8 mouse cellular contexts compared by ENCODE assay signal in the genomic region with DNA sequence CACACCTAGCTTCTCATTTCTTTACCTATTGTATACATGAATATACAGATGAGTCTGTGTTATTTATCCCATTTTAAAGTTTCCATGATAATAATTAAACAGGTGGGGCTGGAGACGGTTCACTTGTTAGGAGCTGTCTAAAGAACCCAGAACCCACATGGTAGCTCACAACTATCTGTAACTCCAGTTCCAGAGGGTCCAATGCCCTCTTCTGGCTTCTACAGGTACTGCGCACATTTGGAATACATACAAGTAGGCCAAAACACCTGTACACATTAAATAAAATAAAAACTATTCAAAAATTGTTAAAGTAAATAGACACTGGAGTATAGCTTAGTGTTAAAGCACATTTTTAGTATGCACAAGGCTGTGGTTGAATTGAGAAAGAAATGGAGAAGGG. TPM values are rescaled to one million over a fixed set of nuclear protein-coding genes. Genes with fewer than 3 reads are reported as not detected.
A peak's percentile ranks its signal among the peaks of the same experiment; 100 is the strongest.
DNase-seq lines count a peak whose midpoint lies in the region; ATAC-seq and TF ChIP-seq lines count a peak whose summit lies in the region.
"Had no signal": no experiment of that assay in that cellular context is flagged by ENCODE, and none has a peak within 500 bp of the region (broad histone marks: within the 10 kb centered on the region; RNA-seq: fewer than 3 reads in every experiment).

No protein-coding gene starts in this region.

- H3K9ac ChIP-seq in kidney, postnatal 0 days (ENCODE audit: low read depth, low read length), result no peak overlapping the region
- H3K9ac ChIP-seq in kidney, embryonic 14.5 days (ENCODE audit: low read depth, low read length), result no peak overlapping the region
- H3K9ac ChIP-seq in CH12.LX (ENCODE audit: insufficient read depth, low read depth), result no peak overlapping the region
- H3K9ac ChIP-seq: limb, embryonic 15.5 days had no signal

- CTCF ChIA-PET in Patski (lab: Charles Lee), result interaction anchor here (0.8 to 2.8 kb wide), 10 partner anchors 10 to 223 kb away, joined by 3 to 11 read pairs (median 5); no protein-coding TSS in a partner anchor

- WGBS in kidney, postnatal 0 days, result 74% methylated on average over 2 of the region's 2 CpGs
- WGBS in kidney, embryonic 14.5 days, result 77% methylated on average over 2 of the region's 2 CpGs

- ATAC-seq in kidney, postnatal 0 days (replicated peaks; ENCODE audit: low FRiP score, low read depth), result no peak
- ATAC-seq in kidney, embryonic 14.5 days (ENCODE audit: low FRiP score, low TSS enrichment), result no peak
- ATAC-seq in Patski, result no peak

- POLR2A ChIA-PET in Patski (lab: Charles Lee), result interaction anchor here (1.0 kb wide), 1 partner anchor 9 kb away, joined by 5 read pairs; no protein-coding TSS in a partner anchor

- dilution Hi-C loops in CH12.LX (cut with MboI; ENCODE audit: extremely low pct_ligation_motif_present, extremely low pct_unique_long_range_greater_than_20kb, low sequenced_read_pairs), result no loop called here

- DNase-seq in kidney, postnatal 0 days (ENCODE audit: low spot score), result peak; percentile 50
- DNase-seq in CH12.LX (ENCODE audit: extremely low read depth) (peak; percentile 74), Patski (ENCODE audit: low read depth, low spot score) (no peak), MN1 (ENCODE audit: low spot score) (no peak)
- peak; percentile 51 to 80 for DNase-seq in kidney, postnatal 36 days
- peak; percentile 70 for DNase-seq in thymus, postnatal 25 days

- peak; percentile 85 for TF ChIP-seq RAD21 in CH12.LX (IDR thresholded peaks at IDR 0.05; ENCODE audit: low read depth, low read length)

- in situ Hi-C loops in CH12.LX (cut with MboI; ENCODE audit: low pct_ligation_motif_present, low pct_unique_long_range_greater_than_20kb, low sequenced_read_pairs) (no loop called here), Patski (cut with MboI; ENCODE audit: low pct_unique_long_range_greater_than_20kb) (loop anchor here (10.0 kb wide), 1 partner anchor 218 kb away; no protein-coding TSS in a partner anchor)

- no peaks in the 10 kb centered on the region for H3K27me3 ChIP-seq in kidney, postnatal 0 days (ENCODE audit: insufficient read depth, low read length)
- H3K27me3 ChIP-seq in kidney, embryonic 14.5 days (ENCODE audit: control insufficient read depth, insufficient read depth, low read length), result no peaks in the 10 kb centered on the region
- H3K27me3 ChIP-seq in CH12.LX (replicated peaks) (no peaks in the 10 kb centered on the region), Patski (no peaks in the 10 kb centered on the region)
- H3K27me3 ChIP-seq: limb, embryonic 15.5 days had no signal

- no peak overlapping the region for H3K4me2 ChIP-seq in kidney, postnatal 0 days (ENCODE audit: low read length)
- H3K4me2 ChIP-seq in kidney, embryonic 14.5 days (replicated peaks; ENCODE audit: low read depth, low read length), result no peak overlapping the region
- H3K4me2 ChIP-seq in CH12.LX (ENCODE audit: insufficient read depth, low read depth, poor library complexity, severe bottlenecking), result no peak overlapping the region
- H3K4me2 ChIP-seq: limb, embryonic 15.5 days had no signal

- no peaks in the 10 kb centered on the region for H3K79me2 ChIP-seq in CH12.LX (replicated peaks; ENCODE audit: control insufficient read depth, extremely low read depth, insufficient read depth, poor library complexity, severe bottlenecking)

- TF ChIP-seq CTCF in kidney, postnatal 0 days (IDR thresholded peaks at IDR 0.05; ENCODE audit: low read depth), result peak; percentile 74
- TF ChIP-seq CTCF in CH12.LX (conservative IDR thresholded peaks at IDR 0.05 in 1 of 2, IDR thresholded peaks at IDR 0.05 in 1 of 2; ENCODE audit: low read depth in 2 of 2, low read length in 2 of 2), result peak; percentile 75 to 91
- peak; percentile 71 for TF ChIP-seq CTCF in Patski (IDR thresholded peaks at IDR 0.05)

- TF ChIP-seq EP300 in CH12.LX (IDR thresholded peaks at IDR 0.05; ENCODE audit: low read length), result no peak

- no peak overlapping the region for H3K27ac ChIP-seq in kidney, postnatal 0 days
- no peak overlapping the region for H3K27ac ChIP-seq in kidney, embryonic 14.5 days (ENCODE audit: low read depth, low read length)
- no peak overlapping the region for H3K27ac ChIP-seq in CH12.LX (ENCODE audit: insufficient read depth, low read depth)
- H3K27ac ChIP-seq: limb, embryonic 15.5 days had no signal

- H3K4me3 ChIP-seq in kidney, postnatal 0 days (replicated peaks; ENCODE audit: low read depth, low read length), result no peak overlapping the region
- no peak overlapping the region for H3K4me3 ChIP-seq in kidney, embryonic 14.5 days (ENCODE audit: low read length)
- H3K4me3 ChIP-seq in CH12.LX (replicated peaks in 1 of 3; ENCODE audit: low read depth in 2 of 3, low read length in 2 of 3, poor library complexity in 1 of 3), result no peak overlapping the region
- H3K4me3 ChIP-seq: limb, embryonic 15.5 days had no signal

- TF ChIP-seq POLR2A in CH12.LX (IDR thresholded peaks at IDR 0.05; ENCODE audit: low read depth, low read length), result no peak

- 0 out of 2 replicates have a peak, but pooled peaks cover 8% of the 10 kb centered on the region for H3K36me3 ChIP-seq in kidney, postnatal 0 days (ENCODE audit: insufficient read depth, low read length)
- H3K36me3 ChIP-seq in kidney, embryonic 14.5 days (ENCODE audit: control insufficient read depth, insufficient read depth, low read length), result no peaks in the 10 kb centered on the region; the same call in 1 of the 2 replicates
- peaks cover 7 to 48% of the 10 kb centered on the region in 2 experiments for H3K36me3 ChIP-seq in CH12.LX (replicated peaks in 1 of 2; ENCODE audit: control insufficient read depth in 1 of 2, insufficient read depth in 1 of 2, low read length in 1 of 2)

- H3K4me1 ChIP-seq in kidney, postnatal 0 days (replicated peaks; ENCODE audit: insufficient read depth, low read length), result no peaks in the 10 kb centered on the region
- no peaks in the 10 kb centered on the region for H3K4me1 ChIP-seq in kidney, embryonic 14.5 days (ENCODE audit: control insufficient read depth, insufficient read depth, low read length)
- H3K4me1 ChIP-seq in CH12.LX (ENCODE audit: control insufficient read depth in 1 of 2, insufficient read depth in 2 of 2), result peaks cover 5 to 15% of the 10 kb centered on the region in 2 experiments; a peak in 3 of 4 replicates

- no peaks in the 10 kb centered on the region for H3K9me3 ChIP-seq in kidney, postnatal 0 days (replicated peaks; ENCODE audit: low read length)
- H3K9me3 ChIP-seq in kidney, embryonic 14.5 days (ENCODE audit: control insufficient read depth, low read length), result no peaks in the 10 kb centered on the region
- H3K9me3 ChIP-seq in CH12.LX (replicated peaks; ENCODE audit: low read length), result no peaks in the 10 kb centered on the region
- H3K9me3 ChIP-seq: limb, embryonic 15.5 days had no signal

TF ChIP-seq in CH12.LX, 34 proteins besides CTCF, POLR2A, EP300 and RAD21 (continues in another document):
- 0 out of 2 replicates have a peak, but pooled peaks have one; percentile 25 for TF ChIP-seq JUND (conservative IDR thresholded peaks at IDR 0.05; ENCODE audit: low read depth, low read length)
- peak; percentile 89 for TF ChIP-seq MYC (IDR thresholded peaks at IDR 0.05; ENCODE audit: low read depth, low read length)
- TF ChIP-seq ETS1 (conservative IDR thresholded peaks at IDR 0.05; ENCODE audit: low read depth, low read length), result no peak
- TF ChIP-seq PAX5 (IDR thresholded peaks at IDR 0.05; ENCODE audit: low read length), result no peak
- TF ChIP-seq MAX (IDR thresholded peaks at IDR 0.05; ENCODE audit: low read length), result no peak
- TF ChIP-seq TBP (conservative IDR thresholded peaks at IDR 0.05; ENCODE audit: low read depth, low read length), result no peak
- no peak for TF ChIP-seq SIN3A (IDR thresholded peaks at IDR 0.05; ENCODE audit: low read length)
- no peak for TF ChIP-seq ELF1 (IDR thresholded peaks at IDR 0.05; ENCODE audit: low read depth, low read length)
- no peak for TF ChIP-seq KAT2A (IDR thresholded peaks at IDR 0.05; ENCODE audit: insufficient replicate concordance, low read length)
- TF ChIP-seq RCOR1 (conservative IDR thresholded peaks at IDR 0.05; ENCODE audit: low read depth, low read length), result no peak
- TF ChIP-seq GABPA (IDR thresholded peaks at IDR 0.05; ENCODE audit: insufficient replicate concordance, low read depth, low read length), result no peak
- no peak for TF ChIP-seq MAZ (IDR thresholded peaks at IDR 0.05; ENCODE audit: low read depth, low read length)
- TF ChIP-seq UBTF (IDR thresholded peaks at IDR 0.05; ENCODE audit: low read depth, low read length), result no peak
- TF ChIP-seq MAFK (IDR thresholded peaks at IDR 0.05; ENCODE audit: insufficient replicate concordance, low read length), result no peak
- no peak for TF ChIP-seq USF1 (IDR thresholded peaks at IDR 0.05; ENCODE audit: low read depth, low read length)
- no peak for TF ChIP-seq ZKSCAN1 (IDR thresholded peaks at IDR 0.05; ENCODE audit: borderline replicate concordance, low read depth, low read length)
- no peak for TF ChIP-seq USF2 (conservative IDR thresholded peaks at IDR 0.05; ENCODE audit: low read depth, low read length)
- no peak for TF ChIP-seq JUN (IDR thresholded peaks at IDR 0.05; ENCODE audit: insufficient read depth, low read depth, low read length)
- TF ChIP-seq ZMIZ1 (IDR thresholded peaks at IDR 0.05; ENCODE audit: low read depth, low read length), result no peak
- no peak for TF ChIP-seq NRF1 (IDR thresholded peaks at IDR 0.05; ENCODE audit: low read depth, low read length)
- TF ChIP-seq TCF12 (IDR thresholded peaks at IDR 0.05; ENCODE audit: low read depth, low read length), result no peak

RNA-seq across cellular contexts. Expression of a gene that starts 15.3 kb away (rescaled TPM):
- polyA plus RNA-seq in kidney, postnatal 0 days (2015; fragmentation: Nextera tagmentation; extraction: Ambion mirVana), result 42.3 and 45.0 TPM in 2 replicates
- 20.0 and 34.7 TPM in 2 replicates for polyA plus RNA-seq in kidney, embryonic 14.5 days (2014; fragmentation: Nextera tagmentation; extraction: Ambion mirVana)
- 6.1 and 9.7 TPM in 2 replicates for total RNA-seq in CH12.LX (2012; rRNA removed)
- total RNA-seq in CH12.LX (2014; rRNA removed), result 12.7 and 14.5 TPM in 2 replicates
- polyA plus RNA-seq in CH12.LX (2012; ENCODE audit: insufficient read length, low read depth), result 15.9 TPM in 2 replicates
- 59.8 TPM for polyA plus RNA-seq in Patski (2021)

RNA-seq across cellular contexts. Expression of a gene that starts 35.4 kb away (rescaled TPM):
- 42.6 and 51.1 TPM in 2 replicates for polyA plus RNA-seq in kidney, postnatal 0 days (2015; fragmentation: Nextera tagmentation; extraction: Ambion mirVana)
- 36.0 and 45.7 TPM in 2 replicates for polyA plus RNA-seq in kidney, embryonic 14.5 days (2014; fragmentation: Nextera tagmentation; extraction: Ambion mirVana)
- 26.3 and 36.1 TPM in 2 replicates for total RNA-seq in CH12.LX (2012; rRNA removed)
- total RNA-seq in CH12.LX (2014; rRNA removed), result 29.6 and 32.1 TPM in 2 replicates
- polyA plus RNA-seq in CH12.LX (2012; ENCODE audit: insufficient read length, low read depth), result 38.8 and 39.2 TPM in 2 replicates
- 31.3 TPM for polyA plus RNA-seq in Patski (2021)

RNA-seq across cellular contexts. Expression of a gene that starts 36.5 kb away (rescaled TPM):
- 4.4 and 4.5 TPM in 2 replicates for polyA plus RNA-seq in kidney, postnatal 0 days (2015; fragmentation: Nextera tagmentation; extraction: Ambion mirVana)
- 2.9 and 3.0 TPM in 2 replicates for polyA plus RNA-seq in kidney, embryonic 14.5 days (2014; fragmentation: Nextera tagmentation; extraction: Ambion mirVana)
- total RNA-seq in CH12.LX (2012; rRNA removed), result 1.1 and 1.8 TPM in 2 replicates
- 0.97 and 1.2 TPM in 2 replicates for total RNA-seq in CH12.LX (2014; rRNA removed)
- 0.47 and 0.55 TPM in 2 replicates for polyA plus RNA-seq in CH12.LX (2012; ENCODE audit: insufficient read length, low read depth)
- polyA plus RNA-seq in Patski (2021), result 5.0 TPM

Comparison
In these comparisons a context has a peak if more than half of its experiments do, and no peak if none do; other contexts are left out.
1. DNase-seq: peak in kidney, postnatal 0 days (single experiment), CH12.LX (single experiment), kidney, postnatal 36 days (2 of 2) and thymus, postnatal 25 days (single experiment); none in Patski (single experiment) and MN1 (single experiment).
2. Peak in every context shown above with its lines, with median percentiles within 50 percentile points of each other: CTCF ChIP-seq.